Mouse (Mus musculus): ENCODE data around the gene Tmem169.

DNA sequence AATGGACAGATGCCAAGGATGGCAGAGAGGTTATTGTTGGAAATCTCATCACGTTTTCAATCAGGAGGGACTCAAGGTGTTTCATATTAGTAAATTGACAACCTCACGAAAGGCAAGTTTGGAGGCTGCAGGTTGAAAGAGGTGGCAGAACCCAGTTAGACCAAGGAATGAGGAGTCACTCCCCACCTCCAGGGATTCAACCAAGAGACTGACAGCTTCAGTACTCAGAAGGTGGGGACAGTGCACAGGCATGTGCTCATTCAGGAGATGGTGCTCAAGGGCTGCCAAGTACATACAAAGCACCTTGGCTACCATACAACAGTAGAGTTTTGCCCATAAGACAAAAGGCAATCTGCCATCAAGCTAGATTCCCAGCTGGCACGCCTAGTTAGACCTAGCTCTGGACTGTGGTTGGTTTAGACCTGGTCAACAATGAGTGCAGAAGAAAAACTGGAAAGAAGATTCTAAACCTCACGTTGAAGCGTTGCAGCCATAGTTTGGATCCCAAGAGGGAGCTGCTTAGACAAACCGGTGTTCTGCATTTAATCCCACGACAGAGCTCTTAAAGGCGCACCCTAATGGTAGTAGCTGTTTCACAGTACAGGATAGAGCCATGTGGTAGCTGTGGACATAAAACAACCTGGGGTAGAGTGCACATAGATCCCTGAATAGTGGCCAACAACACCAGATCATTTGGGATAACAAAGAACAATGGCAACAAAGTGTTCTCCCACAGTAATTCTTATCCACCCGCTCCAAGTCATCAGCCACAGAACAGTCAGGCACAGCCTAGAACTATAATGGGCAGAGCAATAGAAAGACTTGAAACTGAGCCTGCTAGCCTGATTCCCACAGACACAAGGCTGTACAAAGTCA is 27.6 kb upstream of the Tmem169 start:
- TF ChIP-seq CTCF (IDR thresholded peaks at IDR 0.05; ENCODE audit: extremely low read depth, insufficient read depth, insufficient read length, insufficient replicate concordance) (no peak), POLR2A (IDR thresholded peaks at IDR 0.05; ENCODE audit: low read depth, low read length) (no peak)
